Mouse (Mus musculus) liver, postnatal 0 days (tissue): Measurements from ENCODE around the gene Col4a2.

ENCODE experiments used
- CTCF ChIP-seq: sonication (generic); IDR thresholded peaks from 2 replicates; pipeline ENCODE4 v1.5.1; 2016; ENCODE audit warnings: antibody characterized with exemption, low read depth
- EP300 ChIP-seq: IDR thresholded peaks from 2 replicates; pipeline ENCODE4 v1.6.1; 2016; ENCODE audit warnings: antibody characterized with exemption, low read depth, mild to moderate bottlenecking

DNA sequence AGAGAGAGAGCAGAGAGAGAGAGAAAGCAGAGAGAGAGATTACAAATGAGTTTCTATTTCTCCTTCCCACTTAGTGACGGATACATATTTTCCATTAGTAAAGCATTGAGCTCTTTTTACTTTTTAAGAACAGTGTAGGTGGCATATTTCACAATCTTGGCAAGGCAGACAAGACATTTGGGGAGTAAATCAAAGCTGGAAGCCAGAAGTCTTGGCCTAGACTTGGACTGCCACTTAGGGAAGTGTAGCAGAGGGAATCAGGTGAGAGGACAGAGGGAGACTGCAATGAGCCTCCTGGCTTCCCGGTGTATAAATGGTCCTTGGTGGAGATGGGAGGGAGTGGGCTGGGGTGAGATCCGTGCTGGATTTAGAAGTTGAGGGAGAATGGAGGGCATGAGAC lies 70.3 kb downstream of the Col4a2 start:
- TF ChIP-seq EP300 (no peak), CTCF (no peak)
